Mouse (Mus musculus) spleen, postnatal 36 days (tissue): ENCODE data around the gene Tshz3.

Experiments used
- DNase-seq, 2 experiments: peaks; one replicate each; pipeline ENCODE4 v3.0.0; 2022; ENCODE audit warnings: low spot score in 2 of 2, mixed read lengths in 1 of 2

Gene Tshz3

GRCm38 (mm10) chr7:36697856-36698588 lies at the start of gene Tshz3:
Tshz3 (plus strand) TSS chr7:36698118.
- no peak for DNase-seq

GRCm38 (mm10) chr7:36655931-36656330 lies 42.0 kb upstream of the Tshz3 start:
- DNase-seq: no peak

DNA sequence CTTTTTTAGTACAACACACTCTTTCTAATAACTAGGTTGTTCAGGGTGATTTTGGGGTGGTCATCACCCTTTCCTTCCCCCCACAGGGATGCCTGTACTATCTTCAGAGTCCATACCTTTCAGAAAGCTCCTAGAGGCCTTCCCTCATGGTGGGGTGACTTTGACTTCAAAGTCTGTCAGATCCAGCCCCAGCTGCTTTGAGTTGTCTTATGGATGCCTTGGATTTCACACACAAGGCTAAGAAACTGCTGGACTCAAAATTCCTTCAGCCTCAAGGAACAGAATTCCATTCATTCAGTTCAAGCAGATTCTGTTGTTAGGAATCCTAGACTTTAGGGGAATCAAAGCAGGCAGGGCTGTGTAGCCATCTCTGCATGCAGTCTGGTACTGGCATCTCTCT lies 41.5 kb upstream of the Tshz3 start:
- no peak for DNase-seq

DNA sequence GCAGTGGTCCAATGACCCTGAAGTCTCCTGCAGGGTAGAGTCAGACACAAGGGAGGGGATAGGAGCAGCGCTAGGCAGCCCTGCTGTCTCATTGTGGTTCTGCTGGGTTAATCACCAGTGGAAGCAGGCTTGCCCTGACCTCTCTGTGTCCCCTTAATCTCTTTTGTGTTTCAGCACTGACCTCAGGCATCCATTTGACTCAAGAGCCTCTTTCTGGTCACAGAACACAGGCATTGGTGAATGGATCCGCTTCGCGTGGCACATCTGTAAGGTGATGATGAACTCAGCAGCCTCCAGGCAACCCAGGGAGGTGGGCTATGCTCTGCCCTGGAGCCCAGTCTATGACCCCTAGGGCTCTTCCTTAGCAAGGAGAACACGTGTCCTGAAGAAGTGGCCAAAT lies 39.6 kb upstream of the Tshz3 start:
- no peak for DNase-seq

DNA sequence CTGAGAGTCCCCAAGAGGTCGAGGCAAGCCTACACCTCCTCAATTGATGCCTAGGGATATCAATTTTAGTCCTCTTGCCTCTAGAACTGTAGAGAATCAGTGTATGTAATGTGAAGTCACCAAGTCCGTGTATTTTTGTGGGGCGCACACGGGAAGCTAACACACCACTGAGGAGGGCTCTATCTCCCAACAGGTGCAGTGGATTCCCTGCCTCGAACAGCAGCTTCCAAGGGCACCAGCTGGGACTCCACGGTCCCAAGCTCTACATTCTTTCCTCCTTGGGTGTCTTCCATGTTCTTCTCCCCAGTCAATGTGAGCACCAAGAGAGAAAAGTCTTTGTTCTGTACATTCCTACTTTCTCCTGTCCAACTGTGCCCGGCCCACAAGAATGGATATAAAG lies 38.7 kb upstream of the Tshz3 start:
- no peak for DNase-seq

DNA sequence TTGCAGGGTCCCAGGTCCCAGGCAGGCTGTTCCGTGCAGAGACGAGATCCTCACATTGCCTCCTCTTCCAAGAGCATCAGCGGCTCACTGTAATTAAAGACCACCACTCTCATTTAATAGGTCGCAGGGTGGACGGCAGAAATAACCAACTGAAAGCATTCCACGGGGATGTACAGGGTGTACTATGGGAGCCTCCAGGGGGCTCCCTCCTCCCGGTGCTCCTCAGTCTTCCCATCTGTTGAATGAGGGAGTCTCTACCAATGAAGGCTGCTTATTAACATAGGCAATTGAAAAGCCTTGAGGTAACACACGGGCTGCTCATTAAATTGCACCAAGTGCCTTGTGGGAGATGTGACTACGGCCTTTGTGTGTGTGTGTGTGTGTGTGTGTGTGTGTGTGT lies 37.3 kb upstream of the Tshz3 start:
- no peak for DNase-seq

- DNase-seq: no peak
Observed at GRCm38 (mm10) chr7:36663431-36663830, 34.5 kb upstream of the Tshz3 start.

DNA sequence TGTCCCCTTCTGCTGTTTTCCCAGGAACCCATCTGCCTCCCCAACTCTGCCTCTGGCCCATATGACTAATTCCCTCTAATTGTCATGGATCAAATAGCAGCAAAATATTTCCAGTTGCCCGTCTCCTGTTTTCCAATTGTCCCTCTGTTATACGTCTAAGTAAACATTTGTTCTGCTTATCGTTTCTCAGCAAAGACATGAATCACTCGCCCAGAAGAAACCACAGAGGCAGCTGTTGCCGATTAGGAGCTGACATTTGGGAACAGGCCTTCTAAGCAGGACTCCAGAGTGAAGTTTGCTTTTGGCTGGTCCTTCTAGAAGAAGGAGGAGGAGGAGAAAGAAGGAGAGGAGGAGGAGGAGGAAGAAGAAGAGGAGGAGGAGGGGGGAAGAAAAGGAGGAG lies 30.2 kb upstream of the Tshz3 start:
- no peak for DNase-seq

GRCm38 (mm10) chr7:36678031-36678430 lies 19.9 kb upstream of the Tshz3 start:
- no peak for DNase-seq

DNA sequence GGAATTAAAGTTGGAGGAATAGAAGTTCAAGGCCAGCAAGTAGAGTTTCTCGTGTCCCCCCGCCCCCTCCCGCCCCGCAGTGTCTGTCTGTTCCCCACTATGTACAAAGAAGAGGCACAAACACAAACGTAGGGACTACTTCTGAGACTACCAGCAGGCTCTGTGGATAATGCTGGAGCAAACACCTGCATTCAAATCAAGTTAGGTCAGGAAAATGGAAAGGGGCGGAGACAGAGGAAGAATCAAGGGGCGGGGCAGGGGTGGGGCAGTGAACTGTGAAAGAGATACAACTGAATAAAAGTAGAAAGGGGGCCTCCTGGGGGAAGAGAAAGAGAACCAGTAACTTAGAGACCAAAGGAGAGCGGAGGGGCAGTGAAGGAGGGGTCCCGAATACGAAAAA lies 19.4 kb upstream of the Tshz3 start:
- no peak for DNase-seq

DNA sequence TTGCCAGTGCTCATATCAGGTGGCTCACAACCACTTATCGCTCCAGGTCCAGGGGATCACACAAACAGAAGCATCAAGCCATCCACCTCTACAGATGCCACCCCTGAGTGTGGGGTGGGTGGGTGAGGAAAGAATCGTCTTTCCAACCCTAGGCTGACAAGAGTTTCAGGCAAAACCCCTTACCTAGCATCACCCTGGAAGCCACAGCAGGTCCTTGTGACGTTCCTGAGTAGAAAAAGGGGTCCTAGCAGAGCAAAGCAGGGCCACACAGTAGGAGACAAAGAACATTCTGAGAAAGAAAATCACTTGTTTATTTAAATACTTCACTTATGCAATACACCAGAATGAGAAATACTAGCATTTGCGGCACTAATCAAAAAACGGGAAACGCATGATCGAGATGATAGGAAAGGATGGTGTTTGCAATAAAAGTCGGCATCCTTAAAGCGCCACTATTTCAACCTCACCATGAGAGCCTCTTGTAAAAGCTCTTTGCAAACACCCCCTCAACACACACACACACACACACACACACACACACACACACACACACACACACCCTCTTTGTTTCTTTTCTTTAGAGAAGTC lies 18.8 kb upstream of the Tshz3 start:
- DNase-seq: no peak

DNA sequence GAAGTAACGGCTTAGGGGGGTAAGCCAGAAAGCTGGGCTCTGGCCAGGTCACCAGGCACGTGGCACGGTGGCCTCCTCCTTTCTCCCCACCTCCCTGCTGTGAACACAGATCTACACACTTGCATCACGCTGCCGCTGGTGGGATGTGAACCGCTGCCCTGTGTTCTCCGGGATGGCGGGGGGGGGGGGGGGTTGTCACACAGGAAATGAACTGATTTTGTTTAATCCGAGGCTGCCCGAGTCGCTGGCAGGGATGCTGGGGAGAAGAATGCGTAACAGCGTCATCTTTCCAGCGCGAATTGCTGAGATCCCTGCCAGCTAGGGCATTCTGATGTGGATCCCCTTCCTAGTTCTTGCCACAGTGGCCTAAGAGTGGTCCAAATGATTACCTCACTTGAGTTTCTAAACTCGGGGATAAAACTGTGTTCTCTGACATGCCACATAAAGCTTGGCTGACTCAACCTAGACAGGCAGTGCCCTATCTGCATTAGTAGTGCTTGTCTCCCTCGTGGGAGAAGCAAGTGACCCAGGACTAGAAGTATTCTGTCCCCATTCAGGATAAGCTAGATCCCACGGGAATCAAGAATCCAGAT lies 18.0 kb upstream of the Tshz3 start:
- DNase-seq: no peak

DNA sequence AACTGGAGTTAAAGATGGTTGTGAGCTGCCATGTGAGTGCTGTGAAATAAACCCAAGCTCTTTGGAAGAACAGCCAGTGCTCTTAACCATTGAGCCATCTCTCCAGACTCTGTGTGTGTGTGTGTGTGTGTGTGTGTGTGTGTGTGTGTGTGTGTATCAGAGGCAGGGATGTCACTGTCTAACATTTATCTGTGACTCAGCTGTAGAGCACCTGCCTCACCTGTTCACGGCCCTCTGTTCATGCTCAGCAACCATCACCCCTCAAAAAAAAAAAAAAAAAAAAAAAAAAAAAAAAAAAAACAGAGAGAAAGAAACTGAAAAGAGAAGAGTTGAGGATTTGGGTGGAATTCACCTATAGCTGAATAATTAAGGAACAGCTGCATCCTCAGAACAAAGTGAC lies 10.4 kb upstream of the Tshz3 start:
- no peak for DNase-seq

GRCm38 (mm10) chr7:36689049-36689793 lies 8.7 kb upstream of the Tshz3 start:
- DNase-seq: no peak

DNA sequence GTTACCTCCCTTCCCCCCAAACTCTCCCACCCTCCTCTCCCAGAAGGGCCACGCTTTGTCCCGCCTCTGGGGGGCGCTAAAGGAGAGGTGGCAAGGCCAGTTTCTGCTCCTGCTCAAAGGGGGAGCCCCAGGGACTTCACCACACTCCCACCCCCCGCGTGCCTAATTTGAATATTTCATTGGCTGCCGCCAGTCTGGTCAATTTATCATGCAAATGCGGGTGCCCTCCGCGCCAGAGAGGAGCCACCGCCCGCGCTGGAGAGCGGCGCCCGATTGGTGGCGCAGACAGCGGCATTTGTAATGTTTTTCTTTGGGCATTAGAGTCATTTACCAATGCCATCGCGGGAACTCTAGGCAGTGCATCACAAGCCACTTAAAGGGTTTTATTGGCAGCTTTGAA lies 7.4 kb upstream of the Tshz3 start:
- DNase-seq: no peak

- no peak for DNase-seq
Observed at GRCm38 (mm10) chr7:36691617-36692016, 6.3 kb upstream of the Tshz3 start.

DNA sequence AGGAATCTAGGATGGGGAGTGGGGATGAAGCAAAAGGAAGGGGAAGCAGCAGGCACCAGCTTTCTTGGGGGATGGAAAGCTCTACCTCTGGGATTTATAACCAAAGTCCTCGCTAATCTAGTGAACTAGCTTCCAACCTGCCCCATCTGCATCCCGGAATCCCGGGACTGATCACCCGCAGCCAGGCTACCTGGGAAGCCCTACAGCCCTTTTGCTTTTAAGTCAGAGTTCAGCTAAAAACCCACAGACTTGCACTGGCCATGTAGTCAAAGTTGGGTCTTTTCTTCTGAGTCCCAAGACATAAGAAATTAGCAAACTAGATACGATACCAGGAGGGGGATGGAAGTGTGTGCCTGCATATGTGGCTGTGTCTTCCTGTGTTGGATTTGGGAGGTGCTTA lies 5.5 kb upstream of the Tshz3 start:
- no peak for DNase-seq

- no peak for DNase-seq
Observed at GRCm38 (mm10) chr7:36693081-36693480, 4.8 kb upstream of the Tshz3 start.

GRCm38 (mm10) chr7:36694642-36695191 lies 3.2 kb upstream of the Tshz3 start:
- DNase-seq: no peak

- no peak for DNase-seq
Observed at GRCm38 (mm10) chr7:36695276-36695675, 2.6 kb upstream of the Tshz3 start.

GRCm38 (mm10) chr7:36695791-36696241 lies 2.1 kb upstream of the Tshz3 start:
- DNase-seq: no peak

GRCm38 (mm10) chr7:36696406-36697117 lies 1.4 kb upstream of the Tshz3 start:
- DNase-seq: no peak
